Mouse (Mus musculus): ENCODE data around the gene Cpd. TPM values are rescaled to one million over a fixed set of nuclear protein-coding genes. Genes with fewer than 3 reads are reported as not detected.

The Cpd gene
- polyA plus RNA-seq, 1 experiment from 2014 or later: 14.7 TPM

GRCm38 (mm10) chr11:76836317-76836716, 10.5 kb downstream of the Cpd start:
- WGBS: 83% methylated on average over 6 of the region's 6 CpGs
- Histone ChIP-seq H3K4me1 (ENCODE audit: control insufficient read depth, insufficient read depth, low read length) (no peaks in the 10 kb centered on the region), H3K9me3 (ENCODE audit: control insufficient read depth, low read length) (no peaks in the 10 kb centered on the region), H3K36me3 (ENCODE audit: control insufficient read depth, insufficient read depth, low read length) (no peaks in the 10 kb centered on the region), H3K4me2 (ENCODE audit: low read depth) (no peak overlapping the region), H3K27me3 (ENCODE audit: control insufficient read depth, insufficient read depth, low read length) (no peaks in the 10 kb centered on the region), H3K27ac (ENCODE audit: low read depth, low read length) (no peak overlapping the region), H3K9ac (ENCODE audit: low read length) (no peak overlapping the region), H3K4me3 (ENCODE audit: low read depth, low read length) (no peak overlapping the region)
- no peak for ATAC-seq (ENCODE audit: insufficient read depth, low FRiP score, low TSS enrichment)
- DNase-seq (ENCODE audit: low spot score): no peak

GRCm38 (mm10) chr11:76835868-76836267, 10.9 kb downstream of the Cpd start:
- DNase-seq (ENCODE audit: low spot score) (no peak), ATAC-seq (ENCODE audit: insufficient read depth, low FRiP score, low TSS enrichment) (no peak)
- Histone ChIP-seq H3K27ac (ENCODE audit: low read depth, low read length) (no peak overlapping the region), H3K4me2 (ENCODE audit: low read depth) (no peak overlapping the region), H3K27me3 (ENCODE audit: control insufficient read depth, insufficient read depth, low read length) (no peaks in the 10 kb centered on the region), H3K4me3 (ENCODE audit: low read depth, low read length) (no peak overlapping the region), H3K9me3 (ENCODE audit: control insufficient read depth, low read length) (no peaks in the 10 kb centered on the region), H3K36me3 (ENCODE audit: control insufficient read depth, insufficient read depth, low read length) (no peaks in the 10 kb centered on the region), H3K4me1 (ENCODE audit: control insufficient read depth, insufficient read depth, low read length) (no peaks in the 10 kb centered on the region), H3K9ac (ENCODE audit: low read length) (no peak overlapping the region)
- WGBS: 85% methylated on average over 5 of the region's 5 CpGs

GRCm38 (mm10) chr11:76834665-76835064, 12.2 kb downstream of the Cpd start:
- Histone ChIP-seq H3K4me1 (ENCODE audit: control insufficient read depth, insufficient read depth, low read length) (no peaks in the 10 kb centered on the region), H3K36me3 (ENCODE audit: control insufficient read depth, insufficient read depth, low read length) (no peaks in the 10 kb centered on the region), H3K27me3 (ENCODE audit: control insufficient read depth, insufficient read depth, low read length) (no peaks in the 10 kb centered on the region), H3K9me3 (ENCODE audit: control insufficient read depth, low read length) (no peaks in the 10 kb centered on the region), H3K9ac (ENCODE audit: low read length) (no peak overlapping the region), H3K4me2 (ENCODE audit: low read depth) (no peak overlapping the region), H3K27ac (ENCODE audit: low read depth, low read length) (no peak overlapping the region), H3K4me3 (ENCODE audit: low read depth, low read length) (no peak overlapping the region)
- ATAC-seq (ENCODE audit: insufficient read depth, low FRiP score, low TSS enrichment) (no peak), DNase-seq (ENCODE audit: low spot score) (no peak)
- WGBS: 88% methylated on average over 1 of the region's 1 CpGs

GRCm38 (mm10) chr11:76824885-76825265, 21.9 kb downstream of the Cpd start:
- Histone ChIP-seq H3K36me3 (ENCODE audit: control insufficient read depth, insufficient read depth, low read length) (no peaks in the 10 kb centered on the region), H3K27ac (ENCODE audit: low read depth, low read length) (no peak overlapping the region), H3K9me3 (ENCODE audit: control insufficient read depth, low read length) (no peaks in the 10 kb centered on the region), H3K9ac (ENCODE audit: low read length) (no peak overlapping the region), H3K27me3 (ENCODE audit: control insufficient read depth, insufficient read depth, low read length) (no peaks in the 10 kb centered on the region), H3K4me1 (ENCODE audit: control insufficient read depth, insufficient read depth, low read length) (no peaks in the 10 kb centered on the region), H3K4me2 (ENCODE audit: low read depth) (no peak overlapping the region), H3K4me3 (ENCODE audit: low read depth, low read length) (no peak overlapping the region)
- 90% methylated on average over 9 of the region's 9 CpGs for WGBS
- no peak for ATAC-seq (ENCODE audit: insufficient read depth, low FRiP score, low TSS enrichment)
- DNase-seq (ENCODE audit: low spot score): no peak

- WGBS: 74% methylated on average over 7 of the region's 7 CpGs
- Histone ChIP-seq H3K4me3 (ENCODE audit: low read depth, low read length) (no peak overlapping the region), H3K27me3 (ENCODE audit: control insufficient read depth, insufficient read depth, low read length) (no peaks in the 10 kb centered on the region), H3K4me1 (ENCODE audit: control insufficient read depth, insufficient read depth, low read length) (no peaks in the 10 kb centered on the region), H3K9ac (ENCODE audit: low read length) (no peak overlapping the region), H3K27ac (ENCODE audit: low read depth, low read length) (no peak overlapping the region), H3K4me2 (ENCODE audit: low read depth) (no peak overlapping the region), H3K36me3 (ENCODE audit: control insufficient read depth, insufficient read depth, low read length) (no peaks in the 10 kb centered on the region), H3K9me3 (ENCODE audit: control insufficient read depth, low read length) (no peaks in the 10 kb centered on the region)
- no peak for ATAC-seq (ENCODE audit: insufficient read depth, low FRiP score, low TSS enrichment)
- no peak for DNase-seq (ENCODE audit: low spot score)
Observed at GRCm38 (mm10) chr11:76824238-76824884, 22.5 kb downstream of the Cpd start.

- no peak overlapping the region for H3K4me2 ChIP-seq (ENCODE audit: low read depth)
- no peaks in the 10 kb centered on the region for H3K36me3 ChIP-seq (ENCODE audit: control insufficient read depth, insufficient read depth, low read length)
- no peaks in the 10 kb centered on the region for H3K27me3 ChIP-seq (ENCODE audit: control insufficient read depth, insufficient read depth, low read length)
- no peaks in the 10 kb centered on the region for H3K4me1 ChIP-seq (ENCODE audit: control insufficient read depth, insufficient read depth, low read length)
- H3K4me3 ChIP-seq (ENCODE audit: low read depth, low read length): no peak overlapping the region
- no peak overlapping the region for H3K9ac ChIP-seq (ENCODE audit: low read length)
- DNase-seq (ENCODE audit: low spot score) (no peak), ATAC-seq (ENCODE audit: insufficient read depth, low FRiP score, low TSS enrichment) (no peak)
- H3K27ac ChIP-seq (ENCODE audit: low read depth, low read length): no peak overlapping the region
- 92% methylated on average over 3 of the region's 3 CpGs for WGBS
- no peaks in the 10 kb centered on the region for H3K9me3 ChIP-seq (ENCODE audit: control insufficient read depth, low read length)
Observed at GRCm38 (mm10) chr11:76823641-76824040, 23.2 kb downstream of the Cpd start.

- WGBS: 93% methylated on average over 3 of the region's 3 CpGs
- Histone ChIP-seq H3K27me3 (ENCODE audit: control insufficient read depth, insufficient read depth, low read length) (no peaks in the 10 kb centered on the region), H3K4me2 (ENCODE audit: low read depth) (no peak overlapping the region), H3K4me3 (ENCODE audit: low read depth, low read length) (no peak overlapping the region), H3K36me3 (ENCODE audit: control insufficient read depth, insufficient read depth, low read length) (no peaks in the 10 kb centered on the region), H3K27ac (ENCODE audit: low read depth, low read length) (no peak overlapping the region), H3K9me3 (ENCODE audit: control insufficient read depth, low read length) (no peaks in the 10 kb centered on the region), H3K4me1 (ENCODE audit: control insufficient read depth, insufficient read depth, low read length) (no peaks in the 10 kb centered on the region), H3K9ac (ENCODE audit: low read length) (no peak overlapping the region)
- no peak for DNase-seq (ENCODE audit: low spot score)
- ATAC-seq (ENCODE audit: insufficient read depth, low FRiP score, low TSS enrichment): no peak
Observed at GRCm38 (mm10) chr11:76821353-76821752, 25.5 kb downstream of the Cpd start.

- 91% methylated on average over 3 of the region's 3 CpGs for WGBS
Observed at GRCm38 (mm10) chr11:76817664-76818063, 29.2 kb downstream of the Cpd start.

GRCm38 (mm10) chr11:76810706-76811495, 35.9 kb downstream of the Cpd start:
- DNase-seq (ENCODE audit: low spot score) (no peak), ATAC-seq (ENCODE audit: insufficient read depth, low FRiP score, low TSS enrichment) (no peak)
- Histone ChIP-seq H3K9ac (ENCODE audit: low read length) (no peak overlapping the region), H3K36me3 (ENCODE audit: control insufficient read depth, insufficient read depth, low read length) (no peaks in the 10 kb centered on the region), H3K27me3 (ENCODE audit: control insufficient read depth, insufficient read depth, low read length) (no peaks in the 10 kb centered on the region), H3K4me3 (ENCODE audit: low read depth, low read length) (no peak overlapping the region), H3K9me3 (ENCODE audit: control insufficient read depth, low read length) (no peaks in the 10 kb centered on the region), H3K27ac (ENCODE audit: low read depth, low read length) (no peak overlapping the region), H3K4me2 (ENCODE audit: low read depth) (no peak overlapping the region), H3K4me1 (ENCODE audit: control insufficient read depth, insufficient read depth, low read length) (no peaks in the 10 kb centered on the region)
- WGBS: 87% methylated on average over 9 of the region's 9 CpGs

More at GRCm38 (mm10) chr11:76817664-76818063, 29.2 kb downstream of the Cpd start:
- H3K4me1 ChIP-seq (ENCODE audit: control insufficient read depth, insufficient read depth, low read length): no peaks in the 10 kb centered on the region
- DNase-seq (ENCODE audit: low spot score) (no peak), ATAC-seq (ENCODE audit: insufficient read depth, low FRiP score, low TSS enrichment) (no peak)
- H3K27ac ChIP-seq (ENCODE audit: low read depth, low read length): no peak overlapping the region
- no peaks in the 10 kb centered on the region for H3K9me3 ChIP-seq (ENCODE audit: control insufficient read depth, low read length)
- no peaks in the 10 kb centered on the region for H3K36me3 ChIP-seq (ENCODE audit: control insufficient read depth, insufficient read depth, low read length)
- no peak overlapping the region for H3K4me2 ChIP-seq (ENCODE audit: low read depth)
- H3K4me3 ChIP-seq (ENCODE audit: low read depth, low read length): no peak overlapping the region
- H3K9ac ChIP-seq (ENCODE audit: low read length): no peak overlapping the region
- H3K27me3 ChIP-seq (ENCODE audit: control insufficient read depth, insufficient read depth, low read length): no peaks in the 10 kb centered on the region
